Mouse (Mus musculus) cerebellum, adult 2 months (tissue): ENCODE data around the gene Pcsk4.

Experiments
- CTCF ChIP-seq: fragments of 200-500 bp; IDR thresholded peaks from 2 replicates; pipeline ENCODE4 v1.5.1; 2011; ENCODE audit warnings: low read depth, mild to moderate bottlenecking, control low read depth, low read length, moderate library complexity, borderline replicate concordance; ENCODE audit not compliant: insufficient read depth
- POLR2A ChIP-seq: fragments of 200-500 bp; IDR thresholded peaks from 2 replicates; pipeline ENCODE4 v1.6.1; 2011; ENCODE audit warnings: low read length, control low read depth, borderline replicate concordance; ENCODE audit not compliant: insufficient read depth

- TF ChIP-seq POLR2A (no peak), CTCF (no peak)
Measured at GRCm38 (mm10) chr10:80304862-80305261, 24.4 kb downstream of the Pcsk4 start.
